Mouse (Mus musculus) hindbrain, embryonic 13.5 days (tissue): ENCODE results near the gene Ttll8. TPM values are rescaled to one million over a fixed set of nuclear protein-coding genes. Genes with fewer than 3 reads are reported as not detected.

ENCODE experiments used
- ATAC-seq: fragments of 200-750 bp; cut with Nextera tagmentation; 2 replicates; pipeline ENCODE4 v1.8.0; 2017; ENCODE audit warnings: moderate TSS enrichment; ENCODE audit not compliant: low FRiP score
- H3K27ac ChIP-seq: fragments of 300-500 bp; sonication (generic); 2 replicates; pipeline ENCODE4 v1.5.1; 2015; ENCODE audit warnings: inconsistent platforms, mild to moderate bottlenecking, moderate library complexity
- H3K27me3 ChIP-seq: fragments of 300-500 bp; sonication (generic); 2 replicates; pipeline ENCODE4 v1.6.1; 2015; ENCODE audit warnings: mild to moderate bottlenecking, inconsistent platforms
- H3K36me3 ChIP-seq: fragments of 300-500 bp; sonication (generic); 2 replicates; pipeline ENCODE4 v1.6.1; 2015; ENCODE audit warnings: mild to moderate bottlenecking, inconsistent platforms
- H3K4me1 ChIP-seq: fragments of 300-500 bp; sonication (generic); replicated peaks from 2 replicates; pipeline ENCODE4 v1.6.1; 2015; ENCODE audit warnings: inconsistent platforms
- H3K4me2 ChIP-seq: fragments of 300-500 bp; sonication (generic); 2 replicates; pipeline ENCODE4 v1.6.1; 2015; ENCODE audit warnings: inconsistent platforms, mild to moderate bottlenecking, moderate library complexity
- H3K4me3 ChIP-seq: fragments of 300-500 bp; sonication (generic); 2 replicates; pipeline ENCODE4 v1.5.1; 2015; ENCODE audit warnings: mild to moderate bottlenecking, inconsistent platforms
- H3K9ac ChIP-seq: fragments of 300-500 bp; sonication (generic); 2 replicates; pipeline ENCODE4 v1.6.1; 2015; ENCODE audit warnings: mild to moderate bottlenecking, inconsistent platforms
- H3K9me3 ChIP-seq: fragments of 300-500 bp; sonication (generic); 2 replicates; pipeline ENCODE4 v1.6.1; 2016; ENCODE audit warnings: inconsistent platforms
- WGBS: fragments of 180-500 bp; shearing (Covaris S2); methylation state at CpG from one replicate; pipeline ENCODE4 v1.1.7; 2015; 5-methylcytosine and 5-hydroxymethylcytosine counted together
- polyA plus RNA-seq: library from polyadenylated mRNA; unstranded; fragments of >200 nt; fragmentation: Nextera tagmentation; extraction: Ambion mirVana; gene quantifications from 2 replicates; pipeline ENCODE4 v1.2.1, GENCODE M21; 2015

The Ttll8 gene
- polyA plus RNA-seq, 1 experiment from 2014 or later: not detected

GRCm38 (mm10) chr15:88854119-88854968 is 99.9 kb downstream of the Ttll8 start:
- H3K9ac ChIP-seq: 0 out of 2 replicates have a peak overlapping the region, but pooled peaks have one; percentile 24
- no peak overlapping the region for H3K4me3 ChIP-seq
- H3K9me3 ChIP-seq: no peaks in the 10 kb centered on the region
- no peaks in the 10 kb centered on the region for H3K27me3 ChIP-seq
- no peaks in the 10 kb centered on the region for H3K36me3 ChIP-seq
- 55% methylated on average over 6 of the region's 6 CpGs for WGBS
- ATAC-seq: no peak
- H3K27ac ChIP-seq: no peak overlapping the region
- H3K4me1 ChIP-seq: peaks cover 22% of the 10 kb centered on the region
- no peak overlapping the region for H3K4me2 ChIP-seq

GRCm38 (mm10) chr15:88853106-88853505 is 101.1 kb downstream of the Ttll8 start:
- H3K4me1 ChIP-seq: peaks cover 22% of the 10 kb centered on the region
- no peaks in the 10 kb centered on the region for H3K9me3 ChIP-seq
- no peak overlapping the region for H3K27ac ChIP-seq
- no peak overlapping the region for H3K4me2 ChIP-seq
- no peak for ATAC-seq
- 84% methylated on average over 9 of the region's 9 CpGs for WGBS
- no peaks in the 10 kb centered on the region for H3K27me3 ChIP-seq
- no peaks in the 10 kb centered on the region for H3K36me3 ChIP-seq
- H3K9ac ChIP-seq: no peak overlapping the region
- H3K4me3 ChIP-seq: no peak overlapping the region

DNA sequence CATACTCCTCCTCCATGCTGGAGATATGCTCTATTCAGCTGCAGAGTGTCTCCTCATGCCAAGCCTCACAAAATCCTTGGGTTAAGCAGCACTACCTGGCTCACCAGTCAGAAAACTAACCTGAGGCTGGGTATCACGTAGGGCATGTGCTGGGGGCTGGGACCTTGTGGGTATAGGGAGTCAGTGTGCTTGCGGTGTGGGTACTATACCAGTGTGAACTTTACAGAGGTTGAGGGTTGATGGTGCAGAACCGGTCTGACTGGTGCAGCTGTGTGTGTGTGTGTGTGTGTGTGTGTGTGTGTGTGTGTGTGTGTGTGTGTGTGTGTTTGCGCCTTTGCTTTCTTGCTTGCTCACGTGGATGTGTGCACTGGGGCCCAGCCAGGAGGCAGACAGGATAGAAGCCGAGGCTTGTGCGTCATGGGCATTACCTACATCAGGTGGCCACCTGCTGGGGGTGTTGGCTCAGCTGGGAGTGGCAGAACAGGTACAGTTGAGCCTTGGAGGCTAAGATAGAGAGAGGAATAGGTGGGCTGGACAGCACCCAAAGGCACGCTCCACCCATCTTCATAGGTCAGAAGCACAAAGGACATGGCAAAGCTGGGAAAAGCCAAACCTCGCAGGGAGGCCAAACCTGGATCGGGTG is 102.6 kb downstream of the Ttll8 start:
- WGBS: 84% methylated on average over 9 of the region's 10 CpGs
- ATAC-seq: no peak
- Histone ChIP-seq H3K27me3 (no peaks in the 10 kb centered on the region), H3K4me2 (no peak overlapping the region), H3K4me1 (peaks cover 22% of the 10 kb centered on the region), H3K27ac (no peak overlapping the region), H3K4me3 (no peak overlapping the region), H3K36me3 (no peaks in the 10 kb centered on the region), H3K9me3 (no peaks in the 10 kb centered on the region), H3K9ac (no peak overlapping the region)

DNA sequence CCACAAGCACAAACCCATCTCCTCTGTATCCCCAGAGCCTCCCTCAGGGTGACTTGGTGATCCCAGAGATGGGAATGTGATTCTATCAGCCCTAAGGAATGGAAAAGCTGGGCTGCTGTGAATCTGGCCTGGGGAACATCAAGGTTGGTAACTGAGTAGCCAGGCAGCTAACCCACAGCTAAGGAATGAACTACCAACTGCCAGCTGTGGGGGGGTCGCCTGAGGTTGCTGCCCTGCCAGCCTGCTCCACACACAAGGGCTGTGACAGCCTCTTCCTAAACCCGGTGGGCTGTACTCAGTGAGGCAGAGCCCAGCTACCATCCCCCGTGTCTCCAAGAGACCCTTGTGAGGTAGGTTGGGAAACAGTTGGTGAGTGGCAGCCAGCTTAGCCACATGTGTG is 103.1 kb downstream of the Ttll8 start:
- Histone ChIP-seq H3K36me3 (no peaks in the 10 kb centered on the region), H3K4me2 (no peak overlapping the region), H3K9ac (no peak overlapping the region), H3K9me3 (no peaks in the 10 kb centered on the region), H3K27me3 (no peaks in the 10 kb centered on the region), H3K27ac (no peak overlapping the region), H3K4me1 (peaks cover 22% of the 10 kb centered on the region), H3K4me3 (no peak overlapping the region)
- 58% methylated on average over 3 of the region's 3 CpGs for WGBS
- no peak for ATAC-seq

- peaks cover 22% of the 10 kb centered on the region for H3K4me1 ChIP-seq
- H3K4me2 ChIP-seq: no peak overlapping the region
- no peaks in the 10 kb centered on the region for H3K27me3 ChIP-seq
- 49% methylated on average over 10 of the region's 10 CpGs for WGBS
- H3K36me3 ChIP-seq: no peaks in the 10 kb centered on the region
- ATAC-seq: peak; percentile 36; the same call in 1 of the 2 replicates
- no peak overlapping the region for H3K4me3 ChIP-seq
- H3K27ac ChIP-seq: no peak overlapping the region
- H3K9me3 ChIP-seq: no peaks in the 10 kb centered on the region
- H3K9ac ChIP-seq: no peak overlapping the region
These were observed 103.9 kb downstream of the Ttll8 start for GRCm38 (mm10) chr15:88850146-88850826.

- Histone ChIP-seq H3K4me2 (no peak overlapping the region), H3K27me3 (no peaks in the 10 kb centered on the region), H3K4me3 (no peak overlapping the region), H3K4me1 (peaks cover 17% of the 10 kb centered on the region), H3K9ac (no peak overlapping the region), H3K36me3 (no peaks in the 10 kb centered on the region), H3K9me3 (no peaks in the 10 kb centered on the region), H3K27ac (no peak overlapping the region)
- ATAC-seq: no peak
- 90% methylated on average over 2 of the region's 2 CpGs for WGBS
These were observed 104.6 kb downstream of the Ttll8 start for GRCm38 (mm10) chr15:88849621-88850020.

DNA sequence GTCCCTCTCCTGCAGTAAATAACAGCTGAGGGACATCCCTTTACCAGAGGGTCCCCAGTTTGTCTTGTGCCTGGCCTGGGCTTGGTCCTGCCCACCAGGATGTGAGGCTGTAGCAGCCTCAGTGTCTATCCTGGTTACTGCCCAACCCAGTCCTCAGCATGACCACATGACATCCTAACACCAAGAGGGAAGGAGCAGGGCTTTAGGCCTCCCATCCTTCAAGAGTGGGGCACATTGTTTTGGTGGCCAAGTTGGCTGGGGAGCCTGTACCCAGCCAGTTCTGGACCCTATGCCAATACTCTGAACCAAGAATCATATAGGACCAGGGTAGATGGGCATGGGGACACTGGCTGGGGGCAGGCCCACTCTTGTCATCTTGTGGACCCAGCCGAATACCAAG is 105.6 kb downstream of the Ttll8 start:
- ATAC-seq: no peak
- no peak overlapping the region for H3K4me2 ChIP-seq
- WGBS: 91% methylated on average over 1 of the region's 1 CpGs
- peaks cover 11% of the 10 kb centered on the region for H3K4me1 ChIP-seq
- no peak overlapping the region for H3K4me3 ChIP-seq
- no peaks in the 10 kb centered on the region for H3K9me3 ChIP-seq
- H3K9ac ChIP-seq: no peak overlapping the region
- H3K27ac ChIP-seq: no peak overlapping the region
- H3K27me3 ChIP-seq: no peaks in the 10 kb centered on the region
- no peaks in the 10 kb centered on the region for H3K36me3 ChIP-seq

- H3K27me3 ChIP-seq: no peaks in the 10 kb centered on the region
- no peak for ATAC-seq
- H3K4me2 ChIP-seq: no peak overlapping the region
- peaks cover 11% of the 10 kb centered on the region; the same call in 1 of the 2 replicates for H3K4me1 ChIP-seq
- no peaks in the 10 kb centered on the region for H3K9me3 ChIP-seq
- 93% methylated on average over 7 of the region's 7 CpGs for WGBS
- H3K4me3 ChIP-seq: no peak overlapping the region
- no peak overlapping the region for H3K27ac ChIP-seq
- no peak overlapping the region for H3K9ac ChIP-seq
- H3K36me3 ChIP-seq: no peaks in the 10 kb centered on the region
These were observed 109.3 kb downstream of the Ttll8 start for GRCm38 (mm10) chr15:88844966-88845365.

DNA sequence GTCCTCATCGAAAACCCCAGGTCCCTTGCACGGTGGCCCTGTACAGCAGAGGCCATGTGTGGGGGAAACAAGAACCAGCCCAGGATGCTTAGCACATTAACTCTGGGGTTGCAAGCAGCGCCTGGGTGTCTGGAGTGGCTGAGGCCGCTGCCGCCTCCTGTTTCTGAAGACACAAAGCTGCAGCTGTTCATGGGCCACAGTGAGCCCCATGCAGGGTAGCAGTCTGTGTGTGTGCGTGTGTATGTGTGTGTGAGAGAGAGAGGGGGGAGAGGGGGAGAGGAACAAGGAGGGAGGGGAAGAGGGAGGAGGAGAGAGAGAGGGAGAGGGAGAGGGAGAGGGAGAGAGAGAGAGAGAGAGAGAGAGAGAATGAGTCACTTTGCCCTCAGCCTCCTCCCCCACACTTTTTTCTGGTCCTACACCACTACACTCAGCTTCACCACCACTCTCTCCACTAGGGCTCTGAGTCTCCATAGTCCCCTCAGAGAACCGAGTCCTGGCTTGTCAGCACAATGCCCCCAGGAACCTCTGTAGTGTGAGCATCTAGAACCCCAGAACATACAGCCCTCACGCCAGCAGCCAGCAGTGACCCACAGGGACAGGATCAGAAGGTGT is 110.6 kb downstream of the Ttll8 start:
- WGBS: 46% methylated on average over 8 of the region's 8 CpGs
- Histone ChIP-seq H3K9ac (no peak overlapping the region), H3K27ac (peak overlapping the region; percentile 23; the same call in 1 of the 2 replicates), H3K9me3 (no peaks in the 10 kb centered on the region), H3K27me3 (no peaks in the 10 kb centered on the region), H3K4me1 (peaks cover 22% of the 10 kb centered on the region), H3K4me3 (no peak overlapping the region), H3K4me2 (no peak overlapping the region), H3K36me3 (no peaks in the 10 kb centered on the region)
- ATAC-seq: no peak

- Histone ChIP-seq H3K4me2 (no peak overlapping the region), H3K27me3 (no peaks in the 10 kb centered on the region), H3K4me3 (no peak overlapping the region), H3K9ac (no peak overlapping the region), H3K27ac (no peak overlapping the region), H3K4me1 (peaks cover 31% of the 10 kb centered on the region), H3K36me3 (no peaks in the 10 kb centered on the region), H3K9me3 (no peaks in the 10 kb centered on the region)
- WGBS: 79% methylated on average over 3 of the region's 3 CpGs
- no peak for ATAC-seq
These were observed 111.9 kb downstream of the Ttll8 start for GRCm38 (mm10) chr15:88842300-88842673.

- no peak for ATAC-seq
- Histone ChIP-seq H3K4me3 (no peak overlapping the region), H3K9ac (no peak overlapping the region), H3K27ac (no peak overlapping the region), H3K4me2 (no peak overlapping the region), H3K27me3 (no peaks in the 10 kb centered on the region), H3K9me3 (no peaks in the 10 kb centered on the region), H3K4me1 (peaks cover 34% of the 10 kb centered on the region), H3K36me3 (no peaks in the 10 kb centered on the region)
- 86% methylated on average over 3 of the region's 3 CpGs for WGBS
These were observed 112.5 kb downstream of the Ttll8 start for GRCm38 (mm10) chr15:88841580-88842299.
